Mouse (Mus musculus) Muller cell, postnatal 12 days (primary cell): ENCODE data around the gene Knop1.

ENCODE experiments used
- DNase-seq: peaks from one replicate; pipeline ENCODE4 v3.0.0-alpha.2; 2015; ENCODE audit errors: inconsistent ontology term

The Knop1 gene

DNA sequence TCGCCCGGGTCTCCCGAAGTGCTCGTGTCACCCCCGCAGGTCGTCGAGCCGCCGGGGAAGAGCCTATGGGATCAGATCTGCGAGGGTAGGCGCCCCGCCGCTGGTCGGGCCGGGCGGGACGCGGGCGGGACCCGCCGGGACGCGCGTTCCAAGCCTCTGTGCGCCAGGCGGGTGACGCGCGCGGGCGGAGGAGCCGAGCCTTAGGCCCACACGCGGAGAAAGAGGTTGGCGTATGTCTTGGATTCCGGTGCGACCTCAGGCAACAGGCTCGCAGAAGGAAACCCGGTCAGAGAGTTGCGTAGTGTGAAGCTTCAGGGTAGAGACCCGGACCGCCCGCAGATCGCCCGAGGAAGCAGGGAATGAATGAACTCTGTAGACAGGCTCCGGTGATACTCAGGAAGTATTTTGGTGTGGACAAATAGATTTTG, at the start of gene Knop1:
Knop1 (minus strand) TSS at position 378 of the 428 bp plus-strand sequence.
- no peak for DNase-seq

DNA sequence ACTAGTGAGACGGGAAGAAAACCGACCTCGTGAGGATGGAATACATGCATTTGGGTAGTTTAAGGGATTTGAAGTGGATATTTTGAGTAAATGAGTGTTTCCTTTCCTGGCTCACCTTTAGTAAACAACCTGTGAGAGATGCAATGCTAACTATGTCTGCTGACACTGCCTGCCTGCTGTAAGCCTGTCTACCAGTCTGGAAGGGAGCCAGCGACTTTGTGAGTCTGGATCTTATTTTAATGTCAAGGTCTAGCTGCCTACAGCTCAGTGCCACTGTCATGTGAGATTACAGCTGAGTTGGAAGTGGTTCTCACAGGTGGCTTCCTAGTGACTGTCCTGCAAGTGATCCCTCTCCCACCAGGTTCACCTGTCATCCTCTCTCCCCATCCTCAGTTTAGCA, 48.5 kb upstream of the Knop1 start:
- DNase-seq = no peak

GRCm38 (mm10) chr7:118903879-118904278, 47.8 kb upstream of the Knop1 start:
- no peak for DNase-seq

DNA sequence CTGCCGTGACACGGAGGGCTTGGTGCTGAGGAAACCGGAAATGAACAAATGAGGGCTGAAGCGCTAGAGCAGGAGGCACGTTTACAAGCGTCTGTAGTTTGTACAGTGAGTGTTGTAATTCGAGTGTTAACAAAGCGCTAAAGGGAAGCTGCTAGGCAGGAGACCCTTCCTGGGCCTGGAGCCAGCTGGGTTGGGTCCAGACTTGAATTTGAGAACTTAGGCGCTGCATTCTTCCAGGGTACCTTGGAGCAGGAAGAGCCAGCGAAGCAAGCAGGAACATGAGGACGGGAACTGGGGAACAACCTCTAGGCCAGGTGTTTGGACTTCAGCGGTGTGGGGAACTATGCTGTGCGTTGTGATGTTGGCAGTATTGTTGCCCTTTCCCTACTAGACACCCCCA, 46.9 kb upstream of the Knop1 start:
- peak; percentile 74 for DNase-seq

- no peak for DNase-seq
These were observed 44.0 kb upstream of the Knop1 start for GRCm38 (mm10) chr7:118900090-118900489.

GRCm38 (mm10) chr7:118898063-118898462, 42.0 kb upstream of the Knop1 start:
- no peak for DNase-seq

DNA sequence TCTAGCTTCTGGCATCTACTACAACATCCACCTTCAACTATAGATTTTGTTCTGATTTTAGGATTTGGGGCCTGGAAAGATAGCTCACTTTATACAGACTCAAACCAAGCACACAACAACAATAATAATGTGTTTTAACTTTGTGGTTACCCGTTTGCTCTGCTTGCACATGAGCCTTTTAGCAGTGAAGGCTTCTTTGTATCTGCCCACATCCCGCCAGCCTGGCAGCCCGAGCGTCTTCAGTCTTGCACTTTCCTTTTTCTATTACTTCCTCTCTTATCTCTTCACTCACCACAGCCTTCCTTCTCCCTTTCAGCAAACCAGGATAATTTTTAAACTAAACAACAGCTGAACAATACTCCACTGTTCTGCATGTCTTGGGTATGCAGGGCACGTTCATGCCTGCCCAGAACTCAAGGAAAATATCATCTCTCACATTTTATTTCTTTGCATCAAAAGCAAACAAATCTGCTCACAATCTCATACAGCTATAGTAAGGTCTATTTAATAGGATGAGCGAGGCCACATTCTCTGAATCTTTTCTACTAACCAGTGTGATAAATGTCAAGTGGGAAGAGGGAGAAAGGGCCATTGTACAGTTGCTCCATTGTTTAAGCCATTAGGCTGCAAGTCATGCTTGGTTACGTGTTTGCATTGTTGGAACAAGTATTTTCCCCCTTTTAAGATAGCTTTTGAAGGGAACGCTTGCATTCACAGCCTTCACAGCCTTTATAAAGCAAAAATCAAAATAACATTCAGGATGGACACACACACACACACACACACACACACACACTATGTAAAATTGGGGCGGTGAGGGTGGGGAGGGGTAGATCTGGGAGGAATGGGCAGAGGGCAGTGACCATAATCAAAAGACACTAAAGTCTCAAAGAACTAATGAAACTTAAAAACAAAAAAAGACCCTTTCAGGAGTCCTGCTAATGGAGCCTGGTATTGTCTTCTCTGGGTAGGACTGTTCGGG, 39.7 kb upstream of the Knop1 start:
- peak; percentile 77 for DNase-seq

- peak; percentile 71 for DNase-seq
These were observed 33.1 kb upstream of the Knop1 start for GRCm38 (mm10) chr7:118889046-118889680.

DNA sequence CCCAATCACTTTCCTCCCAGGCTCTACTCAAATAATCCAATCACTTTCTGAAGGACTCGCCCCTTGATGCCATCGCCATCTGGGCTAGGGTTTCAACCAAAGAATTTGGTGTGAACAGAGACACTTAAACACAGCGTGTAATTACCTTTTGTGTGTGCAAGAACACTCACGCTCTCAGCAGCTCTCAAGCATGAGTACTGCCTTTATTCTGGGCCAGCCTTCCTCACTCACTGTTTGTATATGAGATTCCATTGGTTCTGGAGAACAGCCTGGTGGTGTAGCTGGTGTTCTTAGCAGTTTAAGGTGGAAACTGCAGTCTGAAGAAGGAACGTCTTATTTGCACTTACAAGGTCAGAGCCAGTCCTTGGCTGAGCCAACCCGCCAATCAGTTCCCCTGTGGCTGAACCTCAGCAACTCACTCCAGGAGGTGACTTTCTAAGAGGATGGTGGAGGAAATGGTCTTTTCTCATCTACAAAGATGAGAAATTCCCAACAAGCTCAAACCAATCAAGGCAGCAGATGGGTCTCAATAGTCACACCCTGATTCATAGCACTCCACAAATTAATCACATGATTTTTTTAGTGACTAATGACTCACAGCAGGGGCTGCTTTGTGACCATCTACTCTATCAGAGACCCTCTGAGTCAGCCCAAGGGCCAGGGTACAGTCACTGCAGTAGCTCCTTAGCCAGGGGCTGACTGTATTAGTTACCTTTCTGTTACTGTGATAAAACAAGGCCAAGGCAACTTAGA, 31.4 kb upstream of the Knop1 start:
- peak; percentile 39 for DNase-seq

GRCm38 (mm10) chr7:118884969-118885368, 28.9 kb upstream of the Knop1 start:
- DNase-seq = no peak

- no peak for DNase-seq
These were observed 27.9 kb upstream of the Knop1 start for GRCm38 (mm10) chr7:118883957-118884356.

DNA sequence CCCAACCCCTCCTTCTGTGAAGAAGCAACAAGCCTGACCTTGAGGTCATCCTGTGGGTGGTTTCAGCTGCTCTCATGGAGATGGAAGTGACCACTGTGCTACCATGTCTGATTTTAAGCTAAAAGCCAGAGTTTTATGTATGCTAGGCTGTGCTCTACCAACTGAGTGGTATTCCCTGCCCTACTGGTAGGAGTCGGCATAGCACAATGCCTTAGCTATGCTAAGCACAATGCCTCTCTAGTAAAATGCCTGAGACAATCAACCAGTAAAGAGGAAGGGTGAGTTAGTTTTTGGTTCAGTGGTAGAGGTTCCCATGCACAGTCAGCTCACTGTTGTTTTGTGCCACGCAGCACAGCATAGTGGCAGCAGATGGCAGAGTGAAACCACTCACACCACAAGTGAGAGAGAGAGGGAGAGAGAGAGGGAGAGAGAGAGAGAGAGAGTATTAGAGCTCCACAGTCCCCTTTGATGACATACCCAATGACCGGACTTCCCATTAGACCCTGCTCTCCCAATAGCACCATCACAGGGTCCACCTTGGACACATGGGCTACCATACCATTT, 23.5 kb upstream of the Knop1 start:
- DNase-seq = no peak

- no peak for DNase-seq
These were observed 9.3 kb upstream of the Knop1 start for GRCm38 (mm10) chr7:118865362-118865761.

DNA sequence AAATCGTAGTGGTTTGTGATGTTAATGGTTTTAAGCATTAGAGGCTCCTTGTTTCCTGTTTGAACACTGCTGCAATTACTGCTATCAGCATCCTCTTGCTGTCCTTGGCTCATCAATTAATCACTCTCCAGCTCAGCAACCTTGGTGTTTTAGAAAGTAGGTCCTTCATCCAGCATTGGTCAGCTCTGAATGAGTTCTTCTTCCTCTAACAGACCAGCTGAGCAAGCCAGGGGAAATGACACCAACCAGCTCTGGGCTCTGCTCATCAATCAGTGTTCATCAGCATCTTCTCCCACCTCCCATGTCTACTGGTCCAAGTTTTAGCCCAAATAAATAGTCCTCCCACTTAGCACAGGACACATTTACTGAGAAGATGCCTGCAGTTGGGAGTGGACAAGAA, 2.6 kb upstream of the Knop1 start:
- DNase-seq = no peak

- DNase-seq = peak; percentile 93
These were observed 730 bp downstream of the Knop1 start, which contains the start of gene Iqck for GRCm38 (mm10) chr7:118855171-118855876. Gene Iqck (plus strand): TSS chr7:118855752.

- no peak for DNase-seq
These were observed 1.4 kb downstream of the Knop1 start for GRCm38 (mm10) chr7:118854606-118855005.

DNA sequence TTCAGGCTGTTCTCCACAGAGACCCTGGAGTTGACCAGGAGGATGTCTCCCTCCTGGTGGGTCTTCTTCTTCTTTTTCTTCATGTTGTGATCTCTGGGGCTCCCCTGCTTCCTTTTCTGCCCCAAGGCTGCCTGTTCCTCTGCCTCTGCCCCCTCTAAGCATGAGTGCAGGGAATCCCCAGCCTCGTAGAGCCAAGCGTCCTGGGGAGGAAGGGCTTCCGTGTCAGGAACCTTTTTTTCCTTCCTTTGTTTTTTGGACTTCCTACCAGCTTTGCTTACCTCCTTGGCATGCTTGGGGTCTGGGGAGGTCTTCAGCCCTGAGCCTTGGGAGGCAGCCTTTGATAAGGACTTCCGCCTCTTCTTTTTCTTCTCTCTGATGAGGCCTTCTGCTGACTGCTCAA, 3.4 kb downstream of the Knop1 start:
- DNase-seq = no peak

- DNase-seq = peak; percentile 45
These were observed 4.5 kb downstream of the Knop1 start for GRCm38 (mm10) chr7:118851571-118851970.

DNA sequence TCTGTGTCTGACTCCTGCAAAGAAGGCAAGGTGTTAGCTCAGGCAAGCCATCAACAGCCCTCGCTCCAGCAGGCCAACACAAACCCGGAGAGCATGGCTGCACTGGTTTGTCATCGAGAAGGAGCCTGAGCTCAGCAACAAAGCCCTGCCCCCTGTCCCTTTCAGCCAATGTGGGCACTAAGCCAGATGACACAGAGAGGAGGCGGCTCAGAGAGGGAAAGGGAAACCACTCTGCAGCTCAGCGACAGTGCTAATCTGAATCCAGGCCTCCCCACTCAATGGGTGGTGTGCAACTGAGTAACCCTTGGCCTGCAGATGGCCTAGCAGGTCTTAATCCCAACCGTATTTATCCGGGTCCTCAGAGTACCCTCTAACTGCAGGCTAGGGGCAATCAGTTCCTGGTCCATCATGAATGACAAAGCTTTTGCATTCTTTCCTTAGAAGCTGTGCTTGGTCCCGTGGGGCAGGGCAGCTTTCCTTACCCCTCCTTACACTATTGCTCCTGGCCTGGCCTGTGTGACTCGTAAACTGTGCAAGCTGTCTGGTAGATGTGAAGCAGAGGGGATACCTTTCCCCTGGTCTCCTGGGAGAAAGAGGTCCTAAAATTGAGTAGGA, 5.3 kb downstream of the Knop1 start:
- DNase-seq = peak; percentile 71

DNA sequence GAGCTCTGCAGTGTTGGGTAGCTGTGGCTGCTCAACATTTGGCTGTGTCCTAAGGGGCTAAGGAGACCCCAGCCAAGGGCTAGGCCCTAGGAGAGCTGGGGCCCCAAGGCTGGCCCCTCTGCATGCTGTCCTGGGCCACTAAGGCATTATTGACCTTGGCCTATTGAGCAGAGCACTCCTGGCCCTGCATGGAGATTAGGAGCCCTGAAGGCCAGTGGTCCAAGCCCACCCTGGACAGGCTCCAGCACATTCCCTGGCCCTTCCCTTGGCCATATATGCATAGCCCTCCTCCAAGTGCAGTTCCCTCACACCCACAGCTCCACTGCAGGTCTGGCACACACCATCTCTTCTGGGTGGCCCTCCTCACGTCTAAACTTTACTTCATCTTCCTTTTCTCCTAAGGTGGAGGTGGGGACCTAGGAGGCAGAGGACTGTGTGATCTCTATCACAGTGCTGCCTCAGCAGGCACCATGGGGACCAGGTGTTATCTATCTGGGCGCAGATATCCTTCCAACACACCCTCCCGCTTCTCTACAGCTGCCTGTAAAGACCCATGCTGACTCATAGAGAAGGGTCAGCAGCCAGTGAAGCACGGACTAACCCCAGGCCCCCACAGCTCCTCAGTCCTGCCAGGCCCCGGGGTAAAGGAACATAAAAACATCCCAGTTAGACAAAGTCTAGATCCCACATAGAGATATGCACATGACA, 6.4 kb downstream of the Knop1 start:
- DNase-seq = no peak
